18 mouse cellular contexts compared by ENCODE assay signal in genomic region chr3:130805345-130805744, GRCm38 (mm10).
"Had no signal": no experiment of that assay in that cellular context is flagged by ENCODE, and none has a peak within 500 bp of the region (broad histone marks: within the 10 kb centered on the region; RNA-seq: fewer than 3 reads in every experiment).

No protein-coding gene starts in this region.

- ATAC-seq: liver, postnatal 0 days; midbrain, embryonic 16.5 days had no signal

- DNase-seq: liver; liver, embryonic 13.5 days; liver, postnatal 0 days; midbrain, embryonic 14.5 days; right cerebral cortex, postnatal 14 days; thymus, adult 2 months; thymus, postnatal 25 days; thymus, postnatal 4 days had no signal

- H3K27me3 ChIP-seq: midbrain, embryonic 12.5 days; neural tube, embryonic 13.5 days; neural tube, embryonic 15.5 days; stomach, embryonic 15.5 days had no signal

- H3K9me3 ChIP-seq: liver, embryonic 13.5 days; liver, embryonic 15.5 days; midbrain, embryonic 10.5 days; midbrain, embryonic 12.5 days; neural tube, embryonic 13.5 days; neural tube, embryonic 15.5 days; stomach, embryonic 15.5 days had no signal

- H3K9ac ChIP-seq: liver, embryonic 13.5 days; liver, embryonic 15.5 days; liver, postnatal 0 days; midbrain, embryonic 12.5 days; neural tube, embryonic 13.5 days; neural tube, embryonic 15.5 days; stomach, embryonic 15.5 days had no signal

- H3K27ac ChIP-seq: liver, embryonic 13.5 days; liver, embryonic 15.5 days; midbrain, embryonic 10.5 days; neural tube, embryonic 13.5 days; neural tube, embryonic 15.5 days; stomach, embryonic 15.5 days; stomach, postnatal 0 days had no signal

- H3K36me3 ChIP-seq: liver, embryonic 13.5 days; liver, embryonic 15.5 days; midbrain, embryonic 10.5 days; midbrain, embryonic 12.5 days; neural tube, embryonic 13.5 days; neural tube, embryonic 15.5 days; stomach, embryonic 15.5 days had no signal

- H3K4me3 ChIP-seq: liver, embryonic 13.5 days; liver, embryonic 15.5 days; midbrain, embryonic 10.5 days; midbrain, embryonic 12.5 days; myocyte; neural tube, embryonic 13.5 days; neural tube, embryonic 15.5 days; stomach, embryonic 15.5 days had no signal

- H3K4me1 ChIP-seq: liver, embryonic 15.5 days; stomach, embryonic 15.5 days had no signal

- H3K4me2 ChIP-seq: liver, embryonic 11.5 days; liver, embryonic 13.5 days; liver, embryonic 15.5 days; midbrain, embryonic 12.5 days; neural tube, embryonic 13.5 days; neural tube, embryonic 15.5 days; stomach, embryonic 15.5 days had no signal
